Mouse (Mus musculus): ENCODE data around the gene Ccar1.

DNA sequence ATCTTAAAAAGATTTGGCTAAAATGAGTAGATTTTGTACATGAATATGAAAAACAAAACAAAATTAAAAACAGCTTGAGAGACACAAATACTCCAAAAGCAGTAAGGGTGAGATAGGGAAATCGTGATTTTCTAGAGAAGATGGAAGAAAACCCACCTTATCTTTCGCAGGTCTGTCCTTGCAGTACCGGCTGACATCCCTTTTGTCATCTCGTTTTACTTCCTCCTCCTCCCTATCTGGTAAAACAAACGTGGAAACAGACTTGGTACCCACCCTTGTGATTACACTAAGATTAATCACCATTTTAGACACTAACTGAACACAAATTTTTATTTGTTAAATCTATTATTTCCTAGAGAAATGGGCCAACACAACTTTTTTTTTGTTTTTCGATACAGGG lies 41.3 kb downstream of the Ccar1 start:
- TF ChIP-seq POLR2A (IDR thresholded peaks at IDR 0.05; ENCODE audit: low read depth, low read length), result no peak
- TF ChIP-seq CTCF (IDR thresholded peaks at IDR 0.05; ENCODE audit: borderline replicate concordance, insufficient read depth, low read length), result no peak

Data from embryonic fibroblast, embryonic 13.5 days (primary cell).